Mouse (Mus musculus): ENCODE measurements around the gene Gatd1. TPM values are rescaled to one million over a fixed set of nuclear protein-coding genes. Genes with fewer than 3 reads are reported as not detected.
A peak's percentile ranks its signal among the peaks of the same experiment; 100 is the strongest.

Gene Gatd1
- polyA plus RNA-seq, 1 experiment: 11.1 TPM

GRCm38 (mm10) chr7:141391625-141392551 lies 22.0 kb downstream of the Gatd1 start, which contains the start of gene Taldo1:
Gene Taldo1, plus strand, starts transcription at chr7:141392199.
- H3K9me3 ChIP-seq: no peaks in the 10 kb centered on the region
- no peaks in the 10 kb centered on the region for H3K27me3 ChIP-seq (replicated peaks)
- peaks cover 18% of the 10 kb centered on the region for H3K36me3 ChIP-seq (replicated peaks; ENCODE audit: low read length)
- H3K4me1 ChIP-seq: peaks cover 89% of the 10 kb centered on the region
- TF ChIP-seq GATA1 (IDR thresholded peaks at IDR 0.05; ENCODE audit: borderline replicate concordance, low read length) (no peak), FLI1 (IDR thresholded peaks at IDR 0.05; ENCODE audit: low read length) (no peak)
- H3K4me3 ChIP-seq (replicated peaks): peak within 1 kb of the TSS; percentile 98

DNA sequence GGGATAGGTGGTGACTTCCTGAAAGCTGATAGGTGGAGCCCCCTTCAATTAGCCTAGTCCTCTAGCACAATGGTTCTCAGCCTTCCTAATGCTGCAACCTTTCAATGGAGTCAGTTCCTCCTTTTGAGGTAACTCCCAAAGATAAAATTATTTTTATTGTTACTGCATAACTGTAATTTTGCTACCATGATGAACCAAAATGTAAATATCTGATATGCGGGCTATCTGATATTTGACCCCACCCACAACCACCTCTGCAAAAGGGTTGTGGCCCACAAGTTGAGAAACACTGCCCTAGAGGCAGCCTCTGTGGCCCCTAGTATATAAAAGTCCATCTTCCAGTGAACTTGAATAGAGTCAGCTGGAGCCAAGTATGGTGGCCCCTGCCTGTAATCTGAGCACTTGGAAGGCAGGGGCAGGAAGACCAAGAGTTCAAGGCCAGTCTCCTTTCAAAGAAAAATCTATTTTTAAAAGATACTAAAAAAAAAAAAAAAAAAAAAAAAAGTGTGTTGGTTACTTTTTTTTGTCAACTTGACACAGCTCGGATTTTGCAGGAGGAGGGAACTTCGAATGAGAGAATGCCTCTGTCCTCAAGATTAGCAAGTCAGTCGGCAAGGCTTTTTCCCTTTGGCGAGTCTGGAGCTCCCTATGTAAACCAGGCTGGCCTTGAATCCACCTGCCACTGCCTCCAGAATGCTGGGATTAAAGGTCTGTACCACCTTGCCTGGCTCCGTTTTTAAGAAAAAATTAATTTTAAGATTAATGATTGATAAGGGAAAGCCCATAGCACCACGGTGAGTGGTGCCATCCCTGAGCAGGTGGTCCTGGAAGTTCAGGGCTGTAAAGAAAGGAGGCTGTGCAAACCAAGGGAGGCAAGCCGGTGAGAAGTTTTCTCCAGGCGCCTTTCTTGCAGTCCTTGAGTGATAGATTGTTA lies 23.3 kb downstream of the Gatd1 start:
- peaks cover 4% of the 10 kb centered on the region for H3K27me3 ChIP-seq (replicated peaks)
- TF ChIP-seq GATA1 (IDR thresholded peaks at IDR 0.05; ENCODE audit: borderline replicate concordance, low read length) (no peak), FLI1 (IDR thresholded peaks at IDR 0.05; ENCODE audit: low read length) (no peak)
- no peaks in the 10 kb centered on the region for H3K9me3 ChIP-seq
- peak overlapping the region; percentile 98 for H3K4me3 ChIP-seq (replicated peaks)
- H3K4me1 ChIP-seq: peaks cover 89% of the 10 kb centered on the region
- H3K36me3 ChIP-seq (replicated peaks; ENCODE audit: low read length): peaks cover 5% of the 10 kb centered on the region

GRCm38 (mm10) chr7:141388487-141389109 lies 25.3 kb downstream of the Gatd1 start:
- peaks cover 89% of the 10 kb centered on the region for H3K4me1 ChIP-seq
- no peaks in the 10 kb centered on the region for H3K9me3 ChIP-seq
- TF ChIP-seq GATA1 (IDR thresholded peaks at IDR 0.05; ENCODE audit: borderline replicate concordance, low read length) (no peak), FLI1 (IDR thresholded peaks at IDR 0.05; ENCODE audit: low read length) (no peak)
- no peaks in the 10 kb centered on the region for H3K36me3 ChIP-seq (replicated peaks; ENCODE audit: low read length)
- peaks cover 8% of the 10 kb centered on the region for H3K27me3 ChIP-seq (replicated peaks)
- no peak overlapping the region for H3K4me3 ChIP-seq (replicated peaks)

- Histone ChIP-seq H3K9me3 (no peaks in the 10 kb centered on the region), H3K36me3 (replicated peaks; ENCODE audit: low read length) (no peaks in the 10 kb centered on the region), H3K4me1 (peaks cover 89% of the 10 kb centered on the region), H3K27me3 (replicated peaks) (peaks cover 9% of the 10 kb centered on the region), H3K4me3 (replicated peaks) (no peak overlapping the region)
- TF ChIP-seq FLI1 (IDR thresholded peaks at IDR 0.05; ENCODE audit: low read length): no peak
- no peak for TF ChIP-seq GATA1 (IDR thresholded peaks at IDR 0.05; ENCODE audit: borderline replicate concordance, low read length)
Measured at GRCm38 (mm10) chr7:141387807-141388486, 26.0 kb downstream of the Gatd1 start.

- Histone ChIP-seq H3K4me1 (peaks cover 65% of the 10 kb centered on the region), H3K9me3 (no peaks in the 10 kb centered on the region), H3K27me3 (replicated peaks) (peaks cover 9% of the 10 kb centered on the region), H3K36me3 (replicated peaks; ENCODE audit: low read length) (no peaks in the 10 kb centered on the region), H3K4me3 (replicated peaks) (no peak overlapping the region)
- no peak for TF ChIP-seq GATA1 (IDR thresholded peaks at IDR 0.05; ENCODE audit: borderline replicate concordance, low read length)
- TF ChIP-seq FLI1 (IDR thresholded peaks at IDR 0.05; ENCODE audit: low read length): no peak
Measured at GRCm38 (mm10) chr7:141381068-141381835, 32.7 kb downstream of the Gatd1 start.

DNA sequence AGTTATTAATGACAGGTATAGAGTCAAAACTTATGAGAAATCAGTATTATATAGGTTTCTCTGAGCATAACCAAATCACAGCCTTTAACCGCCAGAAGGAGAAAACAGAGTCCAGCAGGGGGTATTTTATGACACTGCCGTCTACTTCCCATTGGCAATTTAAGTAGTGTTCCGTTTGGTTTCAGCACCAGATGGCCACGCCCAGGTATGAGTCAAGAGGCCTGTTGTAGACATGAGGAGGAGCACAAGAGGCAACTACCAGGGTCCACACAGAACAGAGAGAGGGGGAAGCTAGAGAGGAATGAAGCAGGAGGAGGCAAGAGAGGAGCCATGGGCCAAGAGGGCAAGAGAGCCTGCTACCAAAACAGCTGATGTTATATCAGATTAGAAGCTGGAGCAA lies 34.4 kb downstream of the Gatd1 start:
- Histone ChIP-seq H3K9me3 (no peaks in the 10 kb centered on the region), H3K4me1 (peaks cover 52% of the 10 kb centered on the region), H3K27me3 (replicated peaks) (peaks cover 6% of the 10 kb centered on the region), H3K4me3 (replicated peaks) (no peak overlapping the region), H3K36me3 (replicated peaks; ENCODE audit: low read length) (no peaks in the 10 kb centered on the region)
- TF ChIP-seq GATA1 (IDR thresholded peaks at IDR 0.05; ENCODE audit: borderline replicate concordance, low read length) (no peak), FLI1 (IDR thresholded peaks at IDR 0.05; ENCODE audit: low read length) (no peak)

DNA sequence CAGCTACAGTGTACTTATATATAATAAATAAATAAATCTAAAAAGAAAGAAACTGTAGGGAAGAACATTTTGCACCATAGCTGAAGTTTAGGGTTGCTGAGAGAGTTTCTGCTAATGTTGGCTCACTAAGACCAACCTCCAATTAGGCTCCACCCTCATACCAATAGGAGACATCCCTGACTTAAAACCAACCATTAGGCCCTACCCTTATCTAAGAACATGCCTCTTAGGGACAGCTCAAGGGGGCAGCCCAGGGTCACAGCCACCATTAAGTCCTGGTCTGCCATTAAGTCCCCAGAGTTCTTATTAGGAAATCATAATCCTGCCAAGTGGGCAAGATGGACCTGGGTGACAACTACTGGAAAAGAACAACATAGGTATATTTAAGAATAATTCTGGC lies 39.5 kb downstream of the Gatd1 start:
- no peak for TF ChIP-seq FLI1 (IDR thresholded peaks at IDR 0.05; ENCODE audit: low read length)
- no peak for TF ChIP-seq GATA1 (IDR thresholded peaks at IDR 0.05; ENCODE audit: borderline replicate concordance, low read length)
- H3K9me3 ChIP-seq: no peaks in the 10 kb centered on the region

GRCm38 (mm10) chr7:141373611-141374010 lies 40.3 kb downstream of the Gatd1 start:
- TF ChIP-seq FLI1 (IDR thresholded peaks at IDR 0.05; ENCODE audit: low read length) (no peak), GATA1 (IDR thresholded peaks at IDR 0.05; ENCODE audit: borderline replicate concordance, low read length) (no peak)
- no peaks in the 10 kb centered on the region for H3K36me3 ChIP-seq (replicated peaks; ENCODE audit: low read length)
- H3K4me1 ChIP-seq: peaks cover 47% of the 10 kb centered on the region
- H3K9me3 ChIP-seq: no peaks in the 10 kb centered on the region
- no peak overlapping the region for H3K4me3 ChIP-seq (replicated peaks)
- H3K27me3 ChIP-seq (replicated peaks): no peaks in the 10 kb centered on the region

More for the DNA sequence above, 39.5 kb downstream of the Gatd1 start:
- Histone ChIP-seq H3K36me3 (replicated peaks; ENCODE audit: low read length) (no peaks in the 10 kb centered on the region), H3K4me3 (replicated peaks) (no peak overlapping the region), H3K4me1 (peaks cover 43% of the 10 kb centered on the region), H3K27me3 (replicated peaks) (no peaks in the 10 kb centered on the region)
